ENCODE assay signal across 9 mouse cellular contexts in genomic region chr8:90244458-90245145, GRCm38 (mm10).
DNase-seq lines count a peak whose midpoint lies in the region; ATAC-seq and TF ChIP-seq lines count a peak whose summit lies in the region.
"Had no signal": no experiment of that assay in that cellular context is flagged by ENCODE, and none has a peak within 500 bp of the region (broad histone marks: within the 10 kb centered on the region; RNA-seq: fewer than 3 reads in every experiment).

No protein-coding gene starts in this region.

- H3K36me3 ChIP-seq in hindbrain, embryonic 12.5 days, result peaks cover 12% of the 10 kb centered on the region
- no peaks in the 10 kb centered on the region for H3K36me3 ChIP-seq in thymus, adult 2 months (ENCODE audit: control insufficient read depth, insufficient read depth, low read length)

- no peaks in the 10 kb centered on the region for H3K27me3 ChIP-seq in hindbrain, embryonic 12.5 days
- H3K27me3 ChIP-seq in thymus, adult 2 months (ENCODE audit: control insufficient read depth, insufficient read depth, low read length), result no peaks in the 10 kb centered on the region

- ATAC-seq in frontal cortex, adult (ENCODE audit: low TSS enrichment), result peak; percentile 41; the same call in 1 of the 2 replicates
- peak; percentile 94 for ATAC-seq in hindbrain, embryonic 12.5 days (ENCODE audit: low FRiP score)
- ATAC-seq in megakaryocyte progenitor cell, adult 5-6 weeks (replicated peaks; ENCODE audit: poor library complexity), result no peak

- H3K4me3 ChIP-seq in hindbrain, embryonic 12.5 days, result no peak overlapping the region
- no peak overlapping the region for H3K4me3 ChIP-seq in thymus, adult 2 months (ENCODE audit: control insufficient read depth, insufficient read depth, low read length)
- H3K4me3 ChIP-seq: embryonic facial prominence, embryonic 13.5 days had no signal

- DNase-seq in frontal cortex, postnatal 36 days (ENCODE audit: low spot score in 2 of 2), result no peak
- peak; percentile 48 to 60 for DNase-seq in cerebellum, postnatal 25 days
- peak; percentile 88 for DNase-seq in mesoderm, embryonic 11.5 days (ENCODE audit: low read depth, low spot score)
- no peak for DNase-seq in lung, postnatal 10 days
- DNase-seq in thymus, adult 2 months, result no peak

- H3K4me1 ChIP-seq in hindbrain, embryonic 12.5 days, result peaks cover 34% of the 10 kb centered on the region
- H3K4me1 ChIP-seq in thymus, adult 2 months (replicated peaks; ENCODE audit: control insufficient read depth, insufficient read depth, low read length), result no peaks in the 10 kb centered on the region

- TF ChIP-seq CTCF in thymus, adult 2 months (IDR thresholded peaks at IDR 0.05; ENCODE audit: borderline replicate concordance, control insufficient read depth, extremely low read depth, insufficient read depth, low read length, poor library complexity), result no peak

- H3K4me2 ChIP-seq in hindbrain, embryonic 12.5 days (replicated peaks), result no peak overlapping the region
- H3K4me2 ChIP-seq: embryonic facial prominence, embryonic 13.5 days had no signal

- H3K27ac ChIP-seq in hindbrain, embryonic 12.5 days, result peak overlapping the region; percentile 82
- H3K27ac ChIP-seq in thymus, adult 2 months (ENCODE audit: control insufficient read depth, insufficient read depth, low read length), result no peak overlapping the region
- H3K27ac ChIP-seq: embryonic facial prominence, embryonic 13.5 days had no signal

- TF ChIP-seq POLR2A in thymus, adult 2 months (IDR thresholded peaks at IDR 0.05; ENCODE audit: control insufficient read depth, extremely low read depth, insufficient read depth, low read length, poor library complexity), result no peak

- H3K9me3 ChIP-seq in hindbrain, embryonic 12.5 days (replicated peaks), result no peaks in the 10 kb centered on the region
- H3K9me3 ChIP-seq: embryonic facial prominence, embryonic 13.5 days had no signal

- 19% methylated on average over 10 of the region's 10 CpGs for WGBS in hindbrain, embryonic 12.5 days
- WGBS in thymus, adult 2 months, result 90% methylated on average over 10 of the region's 10 CpGs

- H3K9ac ChIP-seq in hindbrain, embryonic 12.5 days, result no peak overlapping the region
- H3K9ac ChIP-seq: embryonic facial prominence, embryonic 13.5 days had no signal

Comparison
In these comparisons a context has a peak if more than half of its experiments do, and no peak if none do; other contexts are left out.
1. DNase-seq: peak in cerebellum, postnatal 25 days (2 of 2) and mesoderm, embryonic 11.5 days (single experiment); none in frontal cortex, postnatal 36 days (0 of 2), lung, postnatal 10 days (single experiment) and thymus, adult 2 months (single experiment).